Mouse (Mus musculus): ENCODE results near the gene Macrod2. TPM values are rescaled to one million over a fixed set of nuclear protein-coding genes. Genes with fewer than 3 reads are reported as not detected.

Macrod2 gene
- total RNA-seq, 2 experiments from 2014 or later: 53.5 to 56.4 TPM

DNA sequence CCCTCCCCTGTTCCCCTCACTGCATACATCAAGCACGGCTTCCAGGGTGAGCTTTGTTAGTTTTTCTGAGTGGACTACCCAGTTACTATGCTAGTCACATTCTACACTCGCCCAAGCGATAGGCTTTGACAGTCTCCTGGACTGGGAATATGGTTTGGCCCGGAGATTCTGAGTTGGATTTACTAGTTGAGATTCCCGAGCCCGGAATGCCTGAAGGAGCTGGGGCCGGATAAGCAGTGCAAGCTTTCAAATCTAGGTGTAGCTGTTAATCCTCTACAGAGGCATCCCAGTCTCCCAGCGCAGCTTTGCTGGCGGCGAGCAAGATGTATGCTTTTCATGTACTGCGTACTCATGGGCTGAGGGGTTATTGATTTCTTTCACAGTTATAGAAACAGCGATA, 275.3 kb downstream of the Macrod2 start:
- Histone ChIP-seq H3K4me3 (peak overlapping the region; percentile 69), H3K27ac (peak overlapping the region; percentile 81)
- intact Hi-C loops (cut with DNase I): loop anchor here (2.0 to 5.0 kb wide), 5 partner anchors 152 to 1584 kb away; no protein-coding TSS in a partner anchor
- TF ChIP-seq CTCF (IDR thresholded peaks at IDR 0.05): no peak; the same call in 1 of the 2 replicates
- peak; percentile 44 to 58 for DNase-seq (ENCODE audit: extremely low spot score in 1 of 2, low spot score in 2 of 2)

DNA sequence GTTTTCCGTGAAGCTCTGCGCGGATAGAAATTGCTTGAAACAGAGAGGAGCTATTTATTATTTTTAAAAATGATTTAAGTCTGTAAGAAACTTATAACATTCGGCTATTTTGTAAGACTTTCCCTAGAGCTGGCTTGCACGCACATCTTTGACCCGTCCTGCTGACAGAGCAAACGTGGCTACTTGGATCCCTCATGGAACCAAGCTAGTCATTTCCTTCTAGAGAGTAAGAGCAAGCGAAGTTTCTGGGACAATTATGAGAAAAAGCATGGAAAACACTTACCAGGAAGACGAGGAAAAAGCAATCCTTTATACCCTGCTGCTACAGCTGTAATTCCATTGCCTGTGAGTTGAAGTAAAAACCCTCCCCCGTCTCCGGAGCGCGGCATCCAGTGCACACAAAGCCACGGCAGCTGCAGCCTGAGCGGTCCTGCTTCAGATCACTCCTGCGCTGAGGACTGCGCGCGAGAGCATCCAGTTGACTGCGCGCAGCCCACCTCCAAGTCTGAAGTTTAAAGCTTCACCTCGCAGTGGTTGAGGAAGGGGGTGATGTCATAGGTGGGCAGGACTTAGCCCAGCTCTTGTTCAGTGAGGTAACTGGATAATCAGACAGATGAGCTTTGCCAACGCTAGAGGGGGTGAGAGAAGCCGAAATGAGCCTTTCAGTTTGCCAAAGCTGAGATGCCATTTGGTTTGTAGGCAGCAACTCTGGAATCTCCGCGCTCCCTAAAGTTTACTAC, 276.0 kb downstream of the Macrod2 start, which contains the start of gene Flrt3:
Gene Flrt3, minus strand, starts transcription at position 507 of the 740 bp plus-strand sequence.
- intact Hi-C loops (cut with DNase I): loop anchor here (2.0 to 5.0 kb wide), 5 partner anchors 151 to 1584 kb away; no protein-coding TSS in a partner anchor
- TF ChIP-seq CTCF (IDR thresholded peaks at IDR 0.05): peak; percentile 82
- peak; percentile 89 to 91 for DNase-seq (ENCODE audit: extremely low spot score in 1 of 2, low spot score in 2 of 2)
- Histone ChIP-seq H3K4me3 (peak within 1 kb of the TSS; percentile 69), H3K27ac (peak within 1 kb of the TSS; percentile 81)

DNA sequence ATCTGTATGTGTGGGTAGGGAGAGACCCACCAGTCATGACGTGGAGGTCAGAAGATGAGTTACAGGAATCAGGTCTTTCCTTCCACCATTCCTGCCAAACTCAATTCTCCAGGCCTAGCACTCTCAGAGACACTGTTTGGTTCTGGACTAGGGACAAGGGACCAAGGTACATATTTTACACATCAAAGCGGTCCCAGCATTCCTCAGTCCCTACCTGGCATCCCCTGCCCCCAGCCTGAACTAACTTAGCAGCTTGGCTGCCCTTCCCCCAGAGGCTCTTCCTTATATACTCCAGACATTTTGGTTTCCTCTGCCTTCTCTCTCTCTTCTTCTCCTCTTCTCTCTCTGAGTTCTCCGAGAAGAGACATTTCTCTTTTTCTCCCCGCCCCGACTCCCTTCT, 278.4 kb downstream of the Macrod2 start:
- intact Hi-C loops (cut with DNase I): loop anchor here (5.0 kb wide), 2 partner anchors 149 to 559 kb away; no protein-coding TSS in a partner anchor
- DNase-seq (ENCODE audit: extremely low spot score in 1 of 2, low spot score in 2 of 2): no peak
- no peak for TF ChIP-seq CTCF (IDR thresholded peaks at IDR 0.05)
- Histone ChIP-seq H3K4me3 (no peak overlapping the region), H3K27ac (no peak overlapping the region)

DNA sequence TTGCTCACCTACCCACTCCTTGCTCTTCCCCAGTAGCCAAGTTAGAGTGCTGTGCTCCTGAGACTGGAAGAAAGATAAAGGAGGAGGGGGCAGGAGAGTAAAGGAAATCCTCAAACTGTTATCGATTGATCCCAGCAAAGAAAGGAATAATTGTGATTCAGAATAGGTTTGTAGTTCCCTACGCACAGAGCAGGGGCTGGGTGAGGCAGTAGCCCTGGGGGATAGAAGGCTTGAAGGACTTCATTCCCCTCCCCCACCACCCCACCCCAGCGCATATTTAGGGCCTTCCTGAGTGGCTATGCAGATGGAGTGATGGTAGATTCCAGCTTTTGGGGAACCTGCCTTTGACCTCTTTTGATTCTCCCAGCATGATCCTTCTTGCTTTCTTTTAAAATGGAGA, 281.6 kb downstream of the Macrod2 start:
- Histone ChIP-seq H3K27ac (no peak overlapping the region), H3K4me3 (no peak overlapping the region)
- TF ChIP-seq CTCF (IDR thresholded peaks at IDR 0.05): no peak
- intact Hi-C loops (cut with DNase I): no loop called here
- no peak for DNase-seq (ENCODE audit: extremely low spot score in 1 of 2, low spot score in 2 of 2)

DNA sequence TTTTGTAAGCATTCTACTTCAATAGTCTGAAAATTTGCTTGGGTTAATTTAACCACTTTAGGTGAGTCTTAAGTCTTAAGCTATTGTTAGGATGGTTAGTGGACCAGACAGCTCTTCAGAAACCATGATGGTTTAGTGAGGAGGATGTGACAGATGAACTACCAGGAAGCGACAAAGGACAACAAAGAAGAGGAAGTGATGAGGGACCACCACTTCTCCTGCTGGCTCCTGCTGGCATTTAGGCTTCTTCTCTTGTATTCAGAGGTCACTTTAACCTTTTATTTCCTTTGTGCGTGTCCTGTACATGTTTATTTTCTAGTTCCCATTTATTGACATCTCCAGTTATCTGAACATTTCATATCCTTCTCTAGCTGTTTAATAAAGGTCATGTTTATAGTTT, 295.8 kb downstream of the Macrod2 start:
- Histone ChIP-seq H3K27ac (no peak overlapping the region), H3K4me3 (no peak overlapping the region)
- intact Hi-C loops (cut with DNase I): no loop called here
- no peak for TF ChIP-seq CTCF (IDR thresholded peaks at IDR 0.05)
- no peak for DNase-seq (ENCODE audit: extremely low spot score in 1 of 2, low spot score in 2 of 2)

DNA sequence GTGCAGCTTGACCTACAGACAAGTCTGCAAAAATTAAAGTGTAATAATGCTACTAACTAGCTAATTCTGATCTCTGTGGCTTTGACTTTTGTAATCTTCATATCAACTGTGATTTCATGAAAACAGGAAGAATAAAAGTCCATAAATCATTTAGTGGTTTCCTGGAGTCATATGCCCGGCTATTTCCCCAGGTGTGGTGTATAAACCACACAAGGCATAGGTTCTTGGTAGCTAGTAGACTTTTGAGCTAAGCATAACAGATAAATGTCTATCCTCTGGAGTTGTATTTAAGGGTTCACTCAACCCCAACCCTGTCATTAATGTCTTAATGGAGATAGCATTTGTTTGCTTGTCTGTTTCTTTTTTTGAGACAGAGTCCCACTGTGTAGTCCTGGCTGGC, 296.3 kb downstream of the Macrod2 start:
- intact Hi-C loops (cut with DNase I): no loop called here
- DNase-seq (ENCODE audit: extremely low spot score in 1 of 2, low spot score in 2 of 2): no peak
- no peak overlapping the region for H3K4me3 ChIP-seq
- no peak for TF ChIP-seq CTCF (IDR thresholded peaks at IDR 0.05)
- H3K27ac ChIP-seq: no peak overlapping the region

DNA sequence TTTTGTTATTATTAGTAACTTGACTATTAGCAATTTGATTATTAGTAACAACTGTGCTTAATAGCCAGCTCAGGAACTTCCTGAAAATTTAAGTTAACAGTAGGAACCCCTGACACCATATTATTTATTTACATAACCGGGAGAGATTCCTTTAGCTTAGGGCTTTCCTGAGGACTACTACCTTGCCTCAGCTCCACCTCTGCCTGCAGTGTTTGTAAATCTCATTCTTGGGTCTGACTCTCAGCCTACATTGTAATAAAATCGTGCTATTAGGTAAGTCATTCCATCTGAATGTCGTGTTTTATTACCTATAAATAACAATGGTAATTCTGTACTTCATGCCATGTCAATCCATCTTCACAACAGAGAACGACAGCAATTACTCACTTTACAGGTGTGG, 297.4 kb downstream of the Macrod2 start:
- DNase-seq (ENCODE audit: extremely low spot score in 1 of 2, low spot score in 2 of 2): no peak
- TF ChIP-seq CTCF (IDR thresholded peaks at IDR 0.05): no peak
- intact Hi-C loops (cut with DNase I): no loop called here
- Histone ChIP-seq H3K27ac (no peak overlapping the region), H3K4me3 (no peak overlapping the region)

DNA sequence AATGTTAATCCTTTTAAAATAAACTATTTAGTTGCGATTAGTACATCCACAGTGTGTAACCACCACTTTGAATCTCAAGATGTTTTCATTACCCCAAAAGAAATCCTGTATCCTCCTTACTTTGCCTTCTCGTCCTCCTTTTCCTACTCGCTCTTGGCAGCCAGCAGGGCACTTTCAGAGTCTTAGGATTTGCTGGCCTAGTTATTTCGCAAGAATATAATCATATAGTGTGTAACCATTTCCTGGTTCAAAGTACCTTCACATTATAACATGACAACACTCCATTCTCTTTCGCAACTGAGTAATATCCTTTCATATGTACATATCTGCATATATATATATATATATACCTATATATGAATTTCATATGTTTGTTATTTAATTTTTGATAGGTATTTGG, 298.7 kb downstream of the Macrod2 start:
- H3K27ac ChIP-seq: no peak overlapping the region
- H3K4me3 ChIP-seq: no peak overlapping the region
- intact Hi-C loops (cut with DNase I): no loop called here
- no peak for TF ChIP-seq CTCF (IDR thresholded peaks at IDR 0.05)
- no peak for DNase-seq (ENCODE audit: extremely low spot score in 1 of 2, low spot score in 2 of 2)

DNA sequence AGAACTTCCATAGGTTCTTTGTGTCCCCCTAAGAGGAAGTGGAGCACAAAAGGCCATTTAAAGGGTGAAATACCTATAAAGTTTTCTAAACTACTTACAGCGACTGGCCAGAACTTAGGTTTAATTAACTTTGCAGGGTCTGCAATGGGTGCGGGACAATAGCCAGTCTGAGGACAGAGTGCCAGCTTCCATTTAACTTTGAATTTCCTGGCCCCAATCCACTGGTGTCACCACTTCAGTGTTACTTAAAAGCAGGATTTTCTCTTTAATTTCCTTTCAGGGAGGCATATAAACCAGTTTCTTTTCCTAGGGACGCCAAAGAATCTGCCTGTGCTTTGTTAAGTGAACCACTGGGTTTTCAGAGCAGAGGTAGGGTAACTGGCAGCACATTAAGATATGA, 303.5 kb downstream of the Macrod2 start:
- Histone ChIP-seq H3K4me3 (no peak overlapping the region), H3K27ac (no peak overlapping the region)
- no peak for DNase-seq (ENCODE audit: extremely low spot score in 1 of 2, low spot score in 2 of 2)
- intact Hi-C loops (cut with DNase I): no loop called here
- no peak for TF ChIP-seq CTCF (IDR thresholded peaks at IDR 0.05)

DNA sequence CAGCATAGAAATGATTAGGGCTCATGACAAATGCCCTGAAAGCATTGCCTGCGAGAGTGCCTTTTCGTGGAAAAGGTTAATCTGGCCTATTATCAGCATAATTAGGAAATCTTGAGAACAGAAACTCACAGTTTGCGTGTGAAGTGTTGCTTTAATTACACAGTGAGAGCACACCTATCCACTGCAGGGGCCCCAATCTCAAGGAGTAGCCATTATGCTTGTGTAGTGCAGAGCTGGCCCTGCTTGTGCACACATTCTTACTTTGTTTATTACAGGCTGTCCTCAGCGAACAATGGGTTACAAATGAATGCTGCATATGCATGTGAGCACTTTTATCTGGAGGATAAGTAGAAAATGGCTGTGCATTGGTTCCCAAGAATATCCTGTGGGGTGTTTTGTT, 308.3 kb downstream of the Macrod2 start:
- TF ChIP-seq CTCF (IDR thresholded peaks at IDR 0.05): no peak
- DNase-seq (ENCODE audit: extremely low spot score in 1 of 2, low spot score in 2 of 2): no peak
- H3K4me3 ChIP-seq: no peak overlapping the region
- H3K27ac ChIP-seq: no peak overlapping the region
- intact Hi-C loops (cut with DNase I): no loop called here

DNA sequence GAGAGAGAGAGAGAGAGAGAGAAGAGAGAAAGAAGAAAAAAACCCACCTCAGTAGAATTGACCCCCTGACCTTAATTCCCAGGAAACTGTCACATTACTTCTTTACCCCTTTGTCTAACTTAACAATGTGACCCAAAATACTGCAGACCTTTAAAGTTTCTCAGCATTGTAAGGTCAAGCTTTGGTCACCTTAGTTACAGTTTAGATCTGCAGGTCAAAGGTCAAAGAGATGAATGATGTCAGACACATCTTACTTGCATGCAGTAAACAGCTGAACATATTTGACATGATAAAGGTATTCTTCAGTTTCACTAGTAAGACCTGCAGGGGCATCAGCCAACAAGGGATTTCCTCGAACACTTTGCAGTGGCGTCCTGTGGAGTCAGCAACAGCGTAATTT, 309.0 kb downstream of the Macrod2 start:
- DNase-seq (ENCODE audit: extremely low spot score in 1 of 2, low spot score in 2 of 2): no peak
- intact Hi-C loops (cut with DNase I): no loop called here
- Histone ChIP-seq H3K27ac (no peak overlapping the region), H3K4me3 (no peak overlapping the region)
- no peak for TF ChIP-seq CTCF (IDR thresholded peaks at IDR 0.05)

DNA sequence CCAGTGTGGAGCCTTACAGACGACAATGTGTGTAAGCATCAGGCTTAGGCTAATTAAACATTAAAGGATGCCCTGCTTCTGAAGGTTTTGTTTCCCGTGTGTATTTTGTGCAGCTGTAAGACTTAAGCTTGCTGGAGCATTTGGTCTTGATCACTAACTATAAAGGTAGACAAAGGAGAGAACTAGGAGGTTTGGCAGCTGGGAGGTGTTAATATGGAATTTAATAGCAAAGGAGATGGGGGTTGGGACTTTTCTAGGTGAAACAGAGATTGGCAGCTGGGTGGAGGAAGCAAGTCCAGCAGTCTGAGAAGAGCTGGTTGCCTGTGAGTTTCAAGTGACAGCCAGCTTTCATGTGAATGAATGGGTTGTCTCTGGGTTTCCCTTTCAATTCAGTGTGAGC, 310.2 kb downstream of the Macrod2 start:
- intact Hi-C loops (cut with DNase I): no loop called here
- no peak for TF ChIP-seq CTCF (IDR thresholded peaks at IDR 0.05)
- H3K27ac ChIP-seq: no peak overlapping the region
- DNase-seq (ENCODE audit: extremely low spot score in 1 of 2, low spot score in 2 of 2): no peak
- no peak overlapping the region for H3K4me3 ChIP-seq

DNA sequence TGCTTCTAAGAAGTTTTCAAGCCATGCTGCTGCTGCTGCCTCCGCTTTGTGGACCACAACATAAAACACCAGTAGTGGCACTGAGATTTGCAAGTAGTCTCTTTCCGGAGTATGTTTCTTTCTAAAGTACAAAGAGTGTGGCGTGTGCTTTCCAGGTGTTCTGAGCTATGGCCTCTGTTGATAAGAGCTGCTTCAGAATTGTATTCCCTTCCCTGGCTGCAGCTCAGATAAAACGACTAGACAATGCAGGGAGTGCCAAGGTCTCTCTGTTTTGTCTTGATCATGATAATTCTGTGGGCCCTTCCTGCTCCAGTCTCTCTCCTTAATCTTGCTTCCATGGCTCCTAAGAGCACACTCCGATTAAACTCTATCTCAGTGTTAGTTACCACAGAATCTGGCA, 312.4 kb downstream of the Macrod2 start:
- no peak overlapping the region for H3K27ac ChIP-seq
- DNase-seq (ENCODE audit: extremely low spot score in 1 of 2, low spot score in 2 of 2): no peak
- H3K4me3 ChIP-seq: no peak overlapping the region
- no peak for TF ChIP-seq CTCF (IDR thresholded peaks at IDR 0.05)
- intact Hi-C loops (cut with DNase I): no loop called here

All from left cerebral cortex, adult 2 months (tissue).